Mouse (Mus musculus) urinary bladder, postnatal 4 days (tissue): ENCODE measurements around the gene Tmem121.

Experiments
- DNase-seq, 2 experiments: peaks; one replicate each; pipeline ENCODE4 v3.0.0; 2021 to 2022; ENCODE audit warnings: low spot score in 2 of 2

The Tmem121 gene

GRCm38 (mm10) chr12:113185442-113186291 is at the start of gene Tmem121:
TSS of gene Tmem121 (plus strand) at chr12:113185930.
- DNase-seq = no peak

GRCm38 (mm10) chr12:113136492-113137020 is 49.2 kb upstream of the Tmem121 start:
- DNase-seq = no peak

- no peak for DNase-seq
Observed at GRCm38 (mm10) chr12:113137260-113138213, 48.2 kb upstream of the Tmem121 start.

GRCm38 (mm10) chr12:113138291-113138690 is 47.4 kb upstream of the Tmem121 start:
- DNase-seq = no peak

GRCm38 (mm10) chr12:113138901-113139864 is 46.5 kb upstream of the Tmem121 start:
- DNase-seq = no peak

GRCm38 (mm10) chr12:113139908-113140615 is 45.7 kb upstream of the Tmem121 start, which contains the start of gene Crip2:
TSS of gene Crip2 (plus strand) at chr12:113140236.
- peak; percentile 85 to 88 for DNase-seq

GRCm38 (mm10) chr12:113140616-113141411 is 44.9 kb upstream of the Tmem121 start:
- DNase-seq = no peak

GRCm38 (mm10) chr12:113141531-113141973 is 44.2 kb upstream of the Tmem121 start:
- no peak for DNase-seq

GRCm38 (mm10) chr12:113142021-113142975 is 43.4 kb upstream of the Tmem121 start:
- DNase-seq = peak; percentile 67 to 75

GRCm38 (mm10) chr12:113143164-113143563 is 42.6 kb upstream of the Tmem121 start:
- DNase-seq = no peak

GRCm38 (mm10) chr12:113144001-113144756 is 41.6 kb upstream of the Tmem121 start:
- no peak for DNase-seq

- no peak for DNase-seq
Observed at GRCm38 (mm10) chr12:113144886-113145285, 40.8 kb upstream of the Tmem121 start.

GRCm38 (mm10) chr12:113145591-113145990 is 40.1 kb upstream of the Tmem121 start:
- DNase-seq = no peak

- DNase-seq = peak; percentile 71 to 85
Observed at GRCm38 (mm10) chr12:113146112-113147057, 39.3 kb upstream of the Tmem121 start, which contains the start of gene Crip1. TSS of gene Crip1 (plus strand) at chr12:113146316.

- no peak for DNase-seq
Observed at GRCm38 (mm10) chr12:113147481-113147880, 38.2 kb upstream of the Tmem121 start.
